Mouse (Mus musculus) heart, adult 2 months (tissue): Measurements from ENCODE around the gene Notch1. TPM values are rescaled to one million over a fixed set of nuclear protein-coding genes. Genes with fewer than 3 reads are reported as not detected.

Experiments used
- DNase-seq, 2 experiments: peaks; one replicate each; pipeline ENCODE4 v3.0.0; 2021
- H3K27ac ChIP-seq: fragments of 200-600 bp; 2 replicates; pipeline ENCODE4 v1.8.1; 2022
- H3K27me3 ChIP-seq: fragments of 200-500 bp; 2 replicates; pipeline ENCODE4 v1.6.1; 2012; ENCODE audit warnings: mild to moderate bottlenecking, low read length, inconsistent platforms, mixed read lengths; ENCODE audit not compliant: control insufficient read depth, insufficient read depth
- H3K36me3 ChIP-seq: fragments of 200-500 bp; 2 replicates; pipeline ENCODE4 v1.6.1; 2012; ENCODE audit warnings: low read length, inconsistent platforms; ENCODE audit not compliant: control insufficient read depth, insufficient read depth
- H3K4me1 ChIP-seq: fragments of 200-500 bp; 2 replicates; pipeline ENCODE4 v1.6.1; 2011; ENCODE audit warnings: low read length; ENCODE audit not compliant: control insufficient read depth, insufficient read depth
- H3K4me3 ChIP-seq: fragments of 200-600 bp; 2 replicates; pipeline ENCODE4 v1.8.1; 2022
- H3K79me2 ChIP-seq: fragments of 200-500 bp; replicated peaks from 2 replicates; pipeline ENCODE4 v1.6.1; 2012; ENCODE audit warnings: mild to moderate bottlenecking, inconsistent platforms, low read length, moderate library complexity, mixed read lengths; ENCODE audit not compliant: control insufficient read depth, insufficient read depth
- H3K9ac ChIP-seq: fragments of 200-500 bp; 2 replicates; pipeline ENCODE4 v1.6.1; 2012; ENCODE audit warnings: low read depth, mild to moderate bottlenecking, control low read depth, inconsistent platforms, low read length, mixed read lengths
- CTCF ChIP-seq: fragments of 200-600 bp; IDR thresholded peaks from 2 replicates; pipeline ENCODE4 v1.8.1; 2022; ENCODE audit warnings: antibody characterized with exemption, mild to moderate bottlenecking, moderate library complexity
- EP300 ChIP-seq: fragments of 200-500 bp; IDR thresholded peaks from 2 replicates; pipeline ENCODE4 v1.6.1; 2011; ENCODE audit warnings: low read depth, low read length, control low read depth; ENCODE audit not compliant: insufficient read depth
- POLR2A ChIP-seq: fragments of 200-500 bp; IDR thresholded peaks from 2 replicates; pipeline ENCODE4 v1.6.1; 2011; ENCODE audit warnings: mild to moderate bottlenecking, low read depth, low read length, control low read depth; ENCODE audit not compliant: insufficient read depth
- WGBS: fragments of 180-500 bp; shearing (Covaris S2); methylation state at CpG from one replicate; pipeline ENCODE4 v1.1.7; 2018; 5-methylcytosine and 5-hydroxymethylcytosine counted together
- intact Hi-C: fragments of 180-260 bp; cut with DNase I; formaldehyde crosslinking; loops from one replicate; pipeline ENCODE4 v1.15.1; 2025
- polyA plus RNA-seq: library from polyadenylated mRNA; depleted of rRNA; stranded (reverse); fragments of >200 nt; gene quantifications from 2 replicates; pipeline ENCODE4 v1.2.3, GENCODE M21; 2012
- total RNA-seq, 2 experiments: library from RNA; stranded (reverse); gene quantifications; 2 replicates each; pipeline ENCODE4 v1.2.3; 2021

Gene Notch1
- total and polyA plus RNA-seq, 3 experiments = 23.2 to 32.4 (median 31.6) TPM

DNA sequence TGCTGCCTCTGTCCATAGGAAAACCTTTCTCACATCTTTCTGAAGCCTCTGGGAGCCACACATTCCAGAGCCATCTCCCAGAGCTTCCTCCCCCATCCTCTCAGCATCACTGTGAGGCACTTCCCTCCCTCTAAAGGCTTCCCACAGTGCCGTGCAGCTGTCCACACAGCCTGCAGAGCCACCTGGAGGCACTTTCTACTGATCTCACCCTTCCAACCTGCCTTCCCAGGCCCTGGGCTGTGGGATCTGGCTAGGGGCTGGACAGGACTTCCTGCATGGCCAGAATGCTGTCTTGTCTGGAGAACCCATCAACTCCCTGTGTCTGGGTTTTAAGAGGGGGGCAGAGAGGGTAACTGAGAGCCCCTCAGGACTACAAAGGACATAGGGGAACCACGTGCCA lies 31.0 kb upstream of the Notch1 start:
- H3K4me1 ChIP-seq = peaks cover 33% of the 10 kb centered on the region
- TF ChIP-seq CTCF (peak; percentile 77), EP300 (peak; percentile 82; the same call in 1 of the 2 replicates), POLR2A (no peak)
- 0 out of 2 replicates have a peak overlapping the region, but pooled peaks have one; percentile 12 for H3K27ac ChIP-seq
- H3K79me2 ChIP-seq = no peaks in the 10 kb centered on the region
- no peak overlapping the region for H3K4me3 ChIP-seq
- H3K36me3 ChIP-seq = no peaks in the 10 kb centered on the region
- H3K9ac ChIP-seq = no peak overlapping the region
- peak in 1 of 2 experiments; percentile 48 for DNase-seq
- no peaks in the 10 kb centered on the region for H3K27me3 ChIP-seq
- 30% methylated on average over 2 of the region's 2 CpGs for WGBS
- intact Hi-C loops = loop anchor here (2.0 kb wide), 2 partner anchors 15 to 47 kb away; no protein-coding TSS in a partner anchor

DNA sequence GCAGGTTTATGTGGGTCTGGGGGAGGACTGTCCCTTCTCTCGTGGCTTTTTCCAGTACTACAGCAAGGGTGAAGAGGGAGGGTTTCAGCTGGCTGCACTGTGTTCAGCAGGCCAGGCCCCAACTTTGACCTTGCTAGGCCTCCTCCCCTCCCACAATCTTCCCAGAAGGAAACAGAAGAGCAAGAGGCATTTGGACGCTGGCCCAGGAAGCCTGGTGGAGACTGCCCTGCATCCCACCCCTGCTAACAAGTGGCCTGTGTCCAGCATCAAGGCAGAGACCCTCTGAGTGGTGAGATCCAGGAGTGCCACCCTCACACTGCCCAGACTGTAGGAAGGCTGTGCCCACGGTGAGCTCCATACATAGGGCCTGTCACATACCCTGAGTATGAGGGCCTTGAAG lies 27.8 kb upstream of the Notch1 start:
- peak in 1 of 2 experiments; percentile 51 for DNase-seq
- no peaks in the 10 kb centered on the region for H3K79me2 ChIP-seq
- TF ChIP-seq POLR2A = no peak
- TF ChIP-seq CTCF = 0 out of 2 replicates have a peak, but pooled peaks have one; percentile 7
- TF ChIP-seq EP300 = peak; percentile 31; the same call in 1 of the 2 replicates
- H3K9ac ChIP-seq = no peak overlapping the region
- H3K4me3 ChIP-seq = no peak overlapping the region
- H3K27ac ChIP-seq = peak overlapping the region; percentile 55
- no peaks in the 10 kb centered on the region for H3K27me3 ChIP-seq
- intact Hi-C loops = no loop called here
- no peaks in the 10 kb centered on the region for H3K36me3 ChIP-seq
- WGBS = 20% methylated on average over 3 of the region's 3 CpGs
- H3K4me1 ChIP-seq = peaks cover 22% of the 10 kb centered on the region

DNA sequence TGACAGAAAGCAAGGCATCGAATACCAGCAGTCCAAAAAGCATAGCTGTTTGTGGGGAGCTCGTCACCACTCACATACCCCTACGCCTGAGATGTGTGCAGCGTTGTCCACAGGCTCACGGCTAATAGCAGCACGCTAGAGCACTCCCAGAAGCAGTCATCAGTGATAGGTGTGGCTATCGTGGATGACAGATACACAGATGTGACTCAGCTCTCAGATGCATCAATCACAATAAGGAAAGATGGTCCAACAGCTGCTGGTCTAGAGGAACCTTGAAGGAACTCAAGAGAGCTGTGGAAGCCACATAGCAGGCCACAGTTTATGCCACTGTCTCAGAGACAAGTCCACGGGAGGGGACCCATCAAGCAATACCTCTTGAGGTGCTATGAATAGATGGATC lies 27.3 kb upstream of the Notch1 start:
- H3K27me3 ChIP-seq = no peaks in the 10 kb centered on the region
- H3K79me2 ChIP-seq = no peaks in the 10 kb centered on the region
- H3K4me1 ChIP-seq = peaks cover 22% of the 10 kb centered on the region
- intact Hi-C loops = no loop called here
- H3K9ac ChIP-seq = no peak overlapping the region
- no peak for TF ChIP-seq EP300
- no peak for TF ChIP-seq POLR2A
- TF ChIP-seq CTCF = no peak
- WGBS = 67% methylated on average over 8 of the region's 8 CpGs
- DNase-seq = no peak
- peak overlapping the region; percentile 55 for H3K27ac ChIP-seq
- H3K36me3 ChIP-seq = no peaks in the 10 kb centered on the region
- no peak overlapping the region for H3K4me3 ChIP-seq

DNA sequence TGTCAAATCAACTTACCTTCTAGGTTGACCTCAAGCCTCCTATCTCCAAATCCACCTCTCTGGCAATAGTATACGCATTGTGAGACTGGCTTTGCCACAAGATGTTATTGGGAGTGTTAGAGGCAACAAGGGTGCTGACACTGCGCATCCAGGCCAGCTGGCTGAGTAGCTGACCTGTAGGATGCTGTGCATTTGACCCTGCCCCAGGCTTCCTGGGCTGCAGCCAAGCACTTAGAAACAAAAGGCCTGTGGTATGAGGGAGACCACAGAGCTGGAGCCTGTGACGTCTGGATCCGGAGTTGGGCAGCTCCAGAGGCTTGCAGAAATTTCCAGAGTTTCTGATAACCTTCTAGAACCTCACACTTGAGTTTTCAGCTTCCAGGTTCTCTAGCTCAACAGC lies 26.7 kb upstream of the Notch1 start:
- no peak for DNase-seq
- WGBS = 44% methylated on average over 4 of the region's 4 CpGs
- H3K9ac ChIP-seq = no peak overlapping the region
- no peak overlapping the region for H3K4me3 ChIP-seq
- peaks cover 22% of the 10 kb centered on the region for H3K4me1 ChIP-seq
- peak overlapping the region; percentile 55 for H3K27ac ChIP-seq
- H3K27me3 ChIP-seq = no peaks in the 10 kb centered on the region
- intact Hi-C loops = no loop called here
- no peaks in the 10 kb centered on the region for H3K79me2 ChIP-seq
- TF ChIP-seq EP300 (0 out of 2 replicates have a peak, but pooled peaks have one; percentile 48), CTCF (no peak)
- no peaks in the 10 kb centered on the region for H3K36me3 ChIP-seq

DNA sequence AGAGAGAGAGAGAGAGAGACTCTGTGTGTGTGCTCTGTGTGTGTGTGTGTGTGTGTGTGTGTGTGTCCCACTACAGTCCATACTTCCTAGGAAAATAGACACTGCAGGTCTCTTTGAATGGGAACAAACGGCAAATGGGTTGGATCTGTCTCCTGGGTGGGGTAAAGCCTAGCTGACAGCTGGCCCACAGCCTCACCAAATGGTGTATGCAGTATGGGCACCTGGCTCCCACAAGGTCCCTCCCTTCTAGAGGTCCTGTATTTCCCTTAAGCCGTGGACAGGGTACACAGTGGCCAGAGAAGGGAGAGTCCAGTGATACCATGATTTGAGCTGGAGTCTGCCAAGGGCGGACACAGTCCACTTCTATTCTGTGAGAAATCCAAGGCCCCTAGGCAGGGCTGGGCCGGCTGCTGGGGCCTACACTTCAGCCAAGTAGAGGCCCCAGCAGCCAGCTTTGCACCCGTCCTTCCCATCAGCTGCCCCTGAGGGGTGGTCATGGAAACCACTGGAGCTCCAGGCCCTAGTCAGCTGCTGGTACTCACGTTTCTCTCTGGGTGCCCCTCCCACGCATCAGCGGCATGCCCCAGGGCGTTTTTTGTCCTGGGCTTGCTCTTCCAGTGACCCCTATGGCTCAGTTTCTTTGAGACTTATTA lies 24.9 kb upstream of the Notch1 start:
- H3K4me1 ChIP-seq = peaks cover 16% of the 10 kb centered on the region
- intact Hi-C loops = no loop called here
- no peaks in the 10 kb centered on the region for H3K79me2 ChIP-seq
- 70% methylated on average over 9 of the region's 9 CpGs for WGBS
- TF ChIP-seq CTCF = no peak
- no peak for TF ChIP-seq POLR2A
- no peak for TF ChIP-seq EP300
- H3K9ac ChIP-seq = no peak overlapping the region
- H3K27ac ChIP-seq = no peak overlapping the region
- H3K4me3 ChIP-seq = no peak overlapping the region
- H3K27me3 ChIP-seq = no peaks in the 10 kb centered on the region
- DNase-seq = no peak
- no peaks in the 10 kb centered on the region for H3K36me3 ChIP-seq

DNA sequence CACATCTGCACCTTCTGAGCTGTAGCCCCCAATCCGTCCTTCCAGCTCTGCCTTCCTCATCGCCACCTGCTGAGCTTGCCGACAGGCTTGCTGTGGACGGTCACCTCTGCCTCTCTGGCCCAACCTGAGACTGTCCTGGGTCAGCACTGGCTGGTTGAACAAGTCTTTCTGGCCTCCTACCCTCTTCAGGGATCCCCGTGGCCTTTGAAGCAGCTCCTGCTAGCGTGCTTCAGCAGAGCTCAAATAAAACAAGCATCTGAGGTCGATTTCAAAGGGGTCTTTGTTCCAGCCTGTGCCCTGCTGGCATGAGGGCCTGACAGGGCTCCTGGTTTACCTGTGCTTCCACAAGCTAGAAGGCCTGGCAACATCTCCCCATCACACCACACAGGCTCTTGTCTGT lies 24.3 kb upstream of the Notch1 start:
- no peak overlapping the region for H3K9ac ChIP-seq
- H3K36me3 ChIP-seq = no peaks in the 10 kb centered on the region
- H3K27me3 ChIP-seq = no peaks in the 10 kb centered on the region
- peaks cover 16% of the 10 kb centered on the region for H3K4me1 ChIP-seq
- intact Hi-C loops = no loop called here
- no peak overlapping the region for H3K27ac ChIP-seq
- no peaks in the 10 kb centered on the region for H3K79me2 ChIP-seq
- no peak for DNase-seq
- 85% methylated on average over 7 of the region's 7 CpGs for WGBS
- TF ChIP-seq EP300 = no peak
- H3K4me3 ChIP-seq = no peak overlapping the region
